Mouse (Mus musculus) G1E (cell line): ENCODE measurements around the gene Cldn7. TPM values are rescaled to one million over a fixed set of nuclear protein-coding genes. Genes with fewer than 3 reads are reported as not detected.

Experiments used
- ATAC-seq: 2 replicates; pipeline ENCODE4 v1.8.0; 2016; ENCODE audit warnings: mild to moderate bottlenecking; ENCODE audit not compliant: insufficient number of reproducible peaks, poor library complexity, low FRiP score, severe bottlenecking; ENCODE audit errors: extremely low read depth
- DNase-seq: peaks from one replicate; pipeline ENCODE4 v3.0.0; 2012; ENCODE audit warnings: low spot score
- H3K27me3 ChIP-seq: 2 replicates; pipeline ENCODE4 v1.6.1; 2012; ENCODE audit warnings: mild to moderate bottlenecking, low read length, inconsistent platforms; ENCODE audit not compliant: insufficient read depth
- H3K36me3 ChIP-seq: replicated peaks from 2 replicates; pipeline ENCODE3; 2012; ENCODE audit warnings: mild to moderate bottlenecking, inconsistent platforms
- H3K4me1 ChIP-seq: 2 replicates; pipeline ENCODE4 v1.6.1; 2012; ENCODE audit warnings: low read depth, low read length, inconsistent platforms, mixed read lengths; ENCODE audit not compliant: insufficient read depth
- H3K4me3 ChIP-seq: 2 replicates; pipeline ENCODE4 v1.5.1; 2012; ENCODE audit warnings: low read depth, mild to moderate bottlenecking, inconsistent platforms, low read length, moderate library complexity, mixed read lengths
- H3K9me3 ChIP-seq: replicated peaks from 2 replicates; pipeline ENCODE4 v1.6.1; 2012; ENCODE audit warnings: inconsistent platforms
- CTCF ChIP-seq: IDR thresholded peaks from 2 replicates; pipeline ENCODE4 v1.5.1; 2012; ENCODE audit warnings: low read depth, low read length, inconsistent platforms, mixed read lengths
- GATA1 ChIP-seq: IDR thresholded peaks from 2 replicates; pipeline ENCODE4 v1.6.1; 2012; ENCODE audit warnings: borderline replicate concordance, low read length, inconsistent platforms, mixed read lengths
- GATA2 ChIP-seq: IDR thresholded peaks from 2 replicates; pipeline ENCODE4 v1.6.1; 2012; ENCODE audit warnings: low read depth, low read length, inconsistent platforms, borderline replicate concordance
- POLR2AphosphoS5 ChIP-seq: IDR thresholded peaks from 2 replicates; pipeline ENCODE4 v1.6.1; 2012; ENCODE audit warnings: low read depth, low read length, inconsistent platforms; ENCODE audit not compliant: insufficient replicate concordance
- TAL1 ChIP-seq: conservative IDR thresholded peaks from 2 replicates; pipeline ENCODE4 v1.6.1; 2012; ENCODE audit warnings: low read depth, low read length, inconsistent platforms, mixed read lengths
- polyA plus RNA-seq: library from polyadenylated mRNA; stranded (reverse); fragments of >175 nt; gene quantifications from 2 replicates; pipeline ENCODE4 v1.2.3, GENCODE M21; 2012
- total RNA-seq, 2 experiments: library from RNA; stranded (forward) in 1 of 2; stranded (reverse) in 1 of 2; fragments of 200-1000 nt in 1 of 2; fragments of >200 nt in 1 of 2; fragmentation: Nextera tagmentation in 1 of 2; gene quantifications; 2 replicates each; pipeline ENCODE4 v1.2.3; 2014 to 2017

Cldn7 gene
- total and polyA plus RNA-seq, 3 experiments, result not detected

DNA sequence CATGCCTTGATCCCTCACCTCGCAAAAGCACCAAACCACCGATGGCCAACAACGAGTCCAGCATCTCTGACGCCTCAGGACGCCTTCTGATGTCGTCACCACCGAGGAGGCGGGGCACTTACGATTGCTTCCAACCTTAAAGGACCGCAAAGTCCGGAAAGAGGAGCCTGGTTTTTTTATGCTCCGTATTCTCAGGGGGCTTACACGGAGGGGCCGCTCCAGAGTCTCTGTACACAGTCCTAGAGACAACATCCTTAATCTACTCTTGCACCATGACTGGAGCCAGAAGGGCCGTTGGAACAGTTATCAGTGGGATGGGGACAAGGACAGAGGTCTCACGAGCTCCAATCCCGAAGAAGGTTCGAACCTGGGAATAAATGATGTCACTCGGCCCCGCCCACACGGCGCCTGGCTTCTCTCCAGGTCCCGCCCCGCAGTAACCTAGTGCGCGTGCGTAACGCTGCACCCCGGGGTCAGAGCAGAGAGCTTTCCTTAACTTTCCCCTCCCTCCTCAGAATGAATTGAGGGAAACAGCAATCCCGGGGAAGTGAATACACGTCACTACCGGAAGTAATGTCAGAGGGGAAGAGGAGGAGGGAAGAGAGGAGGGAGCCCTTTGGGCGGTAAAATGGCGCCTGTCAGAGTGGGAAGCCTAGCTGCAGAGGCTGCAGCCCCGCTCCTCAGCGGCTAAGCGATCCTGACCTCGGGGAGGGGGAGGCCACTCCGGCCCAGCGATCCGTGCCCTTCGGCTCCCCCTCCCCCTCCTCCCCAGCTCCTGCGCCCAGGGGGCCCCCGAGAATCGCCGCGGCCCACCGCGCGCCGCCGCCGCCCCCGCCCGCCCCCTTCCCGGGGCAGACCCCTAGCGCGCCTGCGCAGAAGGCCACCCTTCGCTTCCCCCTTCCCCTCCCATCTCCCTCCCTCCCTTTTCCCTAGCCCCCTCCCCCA is 15.9 kb downstream of the Cldn7 start:
- H3K9me3 ChIP-seq, result no peaks in the 10 kb centered on the region
- ATAC-seq (peak; percentile 90), DNase-seq (peak; percentile 90)
- H3K36me3 ChIP-seq, result peaks cover 63% of the 10 kb centered on the region
- peaks cover 34% of the 10 kb centered on the region for H3K4me1 ChIP-seq
- H3K4me3 ChIP-seq, result peak overlapping the region; percentile 79
- no peaks in the 10 kb centered on the region for H3K27me3 ChIP-seq
- no peak for TF ChIP-seq POLR2AphosphoS5
- no peak for TF ChIP-seq GATA1
- TF ChIP-seq CTCF, result no peak
- TF ChIP-seq TAL1, result no peak
- TF ChIP-seq GATA2, result no peak

DNA sequence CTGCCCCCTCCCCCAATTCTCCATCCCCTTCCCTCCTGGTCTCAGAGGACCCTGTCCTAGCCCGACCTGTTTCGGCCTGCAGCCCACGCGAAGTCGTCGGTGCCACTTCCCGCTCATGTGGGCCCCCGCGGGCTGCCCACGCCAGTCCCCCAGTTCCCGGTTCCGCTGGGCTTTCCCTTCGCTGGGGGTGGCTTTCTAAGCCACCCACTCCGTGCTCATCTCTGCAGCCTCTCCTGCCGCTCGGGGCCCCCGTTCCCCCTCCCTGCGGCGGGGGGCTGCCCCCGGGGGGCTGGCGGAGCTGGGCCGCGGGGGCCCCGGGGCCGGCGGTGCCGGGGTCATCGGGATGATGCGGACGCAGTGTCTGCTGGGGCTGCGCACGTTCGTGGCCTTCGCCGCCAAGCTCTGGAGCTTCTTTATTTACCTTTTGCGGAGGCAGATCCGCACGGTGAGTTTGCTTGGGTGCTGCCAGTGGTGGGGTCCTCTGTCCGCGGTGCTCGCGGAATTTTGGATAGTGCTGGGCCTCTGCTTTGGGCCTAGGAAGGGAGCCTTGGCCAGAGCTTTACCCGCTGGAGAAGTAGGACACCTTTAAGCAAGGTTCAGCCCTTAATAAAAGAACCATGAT is 16.7 kb downstream of the Cldn7 start, which contains the start of gene Ctdnep1:
Gene Ctdnep1, plus strand, starts transcription at position 16 of the 622 bp plus-strand sequence.
- Histone ChIP-seq H3K4me3 (peak within 1 kb of the TSS; percentile 79), H3K36me3 (peaks cover 62% of the 10 kb centered on the region), H3K4me1 (peaks cover 34% of the 10 kb centered on the region), H3K27me3 (no peaks in the 10 kb centered on the region), H3K9me3 (no peaks in the 10 kb centered on the region)
- no peak for DNase-seq
- ATAC-seq, result no peak
- TF ChIP-seq CTCF (no peak), GATA2 (no peak), GATA1 (no peak), POLR2AphosphoS5 (no peak), TAL1 (no peak)

DNA sequence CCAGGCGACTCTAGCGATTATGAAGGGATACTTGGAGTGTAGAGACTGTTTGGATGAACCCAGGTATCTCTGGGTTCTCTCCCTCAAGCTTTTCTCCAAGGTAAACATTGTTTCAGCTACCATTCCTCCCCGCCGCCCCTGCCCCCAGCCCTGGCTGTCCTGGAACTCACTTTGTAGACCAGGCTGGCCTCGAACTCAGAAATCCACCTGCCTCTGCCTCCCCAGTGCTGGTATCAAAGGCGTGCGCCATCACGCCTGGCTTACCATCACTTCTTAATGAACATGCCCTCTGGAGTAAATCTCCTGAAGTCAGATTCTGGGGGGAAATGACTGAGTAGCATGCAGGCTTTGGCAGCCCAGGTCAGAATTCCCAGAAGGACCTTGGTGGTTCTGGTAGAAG is 17.6 kb downstream of the Cldn7 start, which contains the start of gene Elp5:
Gene Elp5, minus strand, starts transcription at position 293 of the 400 bp plus-strand sequence.
- Histone ChIP-seq H3K27me3 (no peaks in the 10 kb centered on the region), H3K4me3 (peak within 1 kb of the TSS; percentile 79), H3K4me1 (peaks cover 34% of the 10 kb centered on the region), H3K36me3 (peaks cover 62% of the 10 kb centered on the region), H3K9me3 (no peaks in the 10 kb centered on the region)
- TF ChIP-seq POLR2AphosphoS5 (no peak), GATA2 (no peak), TAL1 (no peak), GATA1 (no peak), CTCF (no peak)
- DNase-seq (no peak), ATAC-seq (no peak)

- Histone ChIP-seq H3K27me3 (no peaks in the 10 kb centered on the region), H3K4me3 (peak overlapping the region; percentile 50; the same call in 1 of the 2 replicates), H3K4me1 (peaks cover 34% of the 10 kb centered on the region), H3K36me3 (peaks cover 63% of the 10 kb centered on the region), H3K9me3 (no peaks in the 10 kb centered on the region)
- DNase-seq, result no peak
- TF ChIP-seq GATA1 (no peak), TAL1 (no peak), GATA2 (no peak), POLR2AphosphoS5 (no peak), CTCF (no peak)
- ATAC-seq, result no peak
These were observed 18.3 kb downstream of the Cldn7 start for GRCm38 (mm10) chr11:69982877-69983276.

DNA sequence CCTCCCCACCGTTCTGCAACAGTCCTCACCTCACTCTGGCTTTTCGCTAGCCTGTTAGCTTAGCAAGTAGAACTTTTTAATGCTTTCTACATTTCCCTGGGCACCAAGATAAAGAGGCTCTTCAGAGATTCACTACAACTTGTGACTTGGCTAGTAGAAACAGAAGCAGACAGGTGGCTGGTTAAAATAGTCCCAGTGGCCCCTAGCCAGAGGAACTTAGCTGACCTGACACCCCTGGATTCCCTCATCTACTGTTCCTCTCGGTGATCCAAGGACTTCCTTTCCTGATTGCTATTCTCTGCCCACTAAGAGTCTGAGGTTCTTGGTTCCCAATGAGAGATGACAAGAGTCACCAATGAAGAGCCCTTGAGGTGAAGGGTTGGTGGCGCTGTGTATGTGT is 18.8 kb downstream of the Cldn7 start:
- no peaks in the 10 kb centered on the region for H3K9me3 ChIP-seq
- ATAC-seq (no peak), DNase-seq (no peak)
- no peak overlapping the region; the same call in 1 of the 2 replicates for H3K4me3 ChIP-seq
- H3K27me3 ChIP-seq, result no peaks in the 10 kb centered on the region
- TF ChIP-seq CTCF (no peak), TAL1 (no peak), POLR2AphosphoS5 (no peak), GATA1 (no peak), GATA2 (no peak)
- peaks cover 63% of the 10 kb centered on the region for H3K36me3 ChIP-seq
- H3K4me1 ChIP-seq, result peaks cover 34% of the 10 kb centered on the region

GRCm38 (mm10) chr11:69984431-69984830 is 19.9 kb downstream of the Cldn7 start:
- Histone ChIP-seq H3K36me3 (peaks cover 67% of the 10 kb centered on the region), H3K4me1 (peaks cover 30% of the 10 kb centered on the region), H3K27me3 (no peaks in the 10 kb centered on the region), H3K9me3 (no peaks in the 10 kb centered on the region), H3K4me3 (no peak overlapping the region)
- no peak for DNase-seq
- TF ChIP-seq POLR2AphosphoS5 (no peak), TAL1 (no peak), GATA2 (no peak), GATA1 (no peak), CTCF (no peak)
- ATAC-seq, result no peak
